Mouse (Mus musculus) adipocyte (in vitro differentiated cells): ENCODE data around the gene Zpbp2.

ENCODE experiments used
- DNase-seq: peaks from one replicate; pipeline ENCODE4 v3.0.0-alpha.2; 2016; ENCODE audit warnings: low spot score

Gene Zpbp2

GRCm38 (mm10) chr11:98550975-98551828, at the start of gene Zpbp2:
TSS of gene Zpbp2 (plus strand) at chr11:98551097.
- peak; percentile 44 for DNase-seq

GRCm38 (mm10) chr11:98504926-98505325, 46.0 kb upstream of the Zpbp2 start:
- DNase-seq = no peak

- peak; percentile 95 for DNase-seq
These were observed 41.5 kb upstream of the Zpbp2 start for GRCm38 (mm10) chr11:98509434-98509833.

GRCm38 (mm10) chr11:98510125-98510524, 40.8 kb upstream of the Zpbp2 start:
- no peak for DNase-seq

- DNase-seq = no peak
These were observed 38.0 kb upstream of the Zpbp2 start for GRCm38 (mm10) chr11:98512881-98513280.

- no peak for DNase-seq
These were observed 37.5 kb upstream of the Zpbp2 start for GRCm38 (mm10) chr11:98513356-98513936.

- DNase-seq = no peak
These were observed 30.4 kb upstream of the Zpbp2 start for GRCm38 (mm10) chr11:98520468-98520867.

GRCm38 (mm10) chr11:98525140-98525539, 25.8 kb upstream of the Zpbp2 start:
- no peak for DNase-seq

- no peak for DNase-seq
These were observed 24.0 kb upstream of the Zpbp2 start for GRCm38 (mm10) chr11:98526824-98527461.

- no peak for DNase-seq
These were observed 13.3 kb upstream of the Zpbp2 start for GRCm38 (mm10) chr11:98537480-98538034.

- no peak for DNase-seq
These were observed 10.6 kb upstream of the Zpbp2 start for GRCm38 (mm10) chr11:98540319-98540718.

GRCm38 (mm10) chr11:98542553-98542952, 8.3 kb upstream of the Zpbp2 start:
- no peak for DNase-seq

GRCm38 (mm10) chr11:98543414-98543813, 7.5 kb upstream of the Zpbp2 start:
- no peak for DNase-seq

GRCm38 (mm10) chr11:98544890-98545677, 5.8 kb upstream of the Zpbp2 start:
- DNase-seq = no peak

GRCm38 (mm10) chr11:98545711-98546231, 5.1 kb upstream of the Zpbp2 start, which contains the start of gene Ikzf3:
TSS of gene Ikzf3 (minus strand) at chr11:98546031.
- no peak for DNase-seq

- no peak for DNase-seq
These were observed 4.2 kb upstream of the Zpbp2 start for GRCm38 (mm10) chr11:98546529-98547307.

- no peak for DNase-seq
These were observed 3.6 kb upstream of the Zpbp2 start for GRCm38 (mm10) chr11:98547308-98547693.

- no peak for DNase-seq
These were observed 1.5 kb upstream of the Zpbp2 start for GRCm38 (mm10) chr11:98549363-98549762.

GRCm38 (mm10) chr11:98550311-98550974, 454 bp upstream of the Zpbp2 start:
- no peak for DNase-seq

GRCm38 (mm10) chr11:98553966-98554365, 3.1 kb downstream of the Zpbp2 start:
- DNase-seq = no peak
